Mouse (Mus musculus) G1E (cell line): Measurements from ENCODE around the gene Zfp654. TPM values are rescaled to one million over a fixed set of nuclear protein-coding genes. Genes with fewer than 3 reads are reported as not detected.
A peak's percentile ranks its signal among the peaks of the same experiment; 100 is the strongest.
"Not testable (repeated sequence)": the region's sequence is repeated elsewhere in the genome, so short reads cannot be mapped to it uniquely, and the experiment has no call there.

Experiments
- ATAC-seq: 2 replicates; pipeline ENCODE4 v1.8.0; 2016; ENCODE audit warnings: mild to moderate bottlenecking; ENCODE audit not compliant: insufficient number of reproducible peaks, poor library complexity, low FRiP score, severe bottlenecking; ENCODE audit errors: extremely low read depth
- DNase-seq: peaks from one replicate; pipeline ENCODE4 v3.0.0; 2012; ENCODE audit warnings: low spot score
- H3K27me3 ChIP-seq: 2 replicates; pipeline ENCODE4 v1.6.1; 2012; ENCODE audit warnings: mild to moderate bottlenecking, low read length, inconsistent platforms; ENCODE audit not compliant: insufficient read depth
- H3K36me3 ChIP-seq: replicated peaks from 2 replicates; pipeline ENCODE3; 2012; ENCODE audit warnings: mild to moderate bottlenecking, inconsistent platforms
- H3K4me1 ChIP-seq: 2 replicates; pipeline ENCODE4 v1.6.1; 2012; ENCODE audit warnings: low read depth, low read length, inconsistent platforms, mixed read lengths; ENCODE audit not compliant: insufficient read depth
- H3K4me3 ChIP-seq: 2 replicates; pipeline ENCODE4 v1.5.1; 2012; ENCODE audit warnings: low read depth, mild to moderate bottlenecking, inconsistent platforms, low read length, moderate library complexity, mixed read lengths
- H3K9me3 ChIP-seq: replicated peaks from 2 replicates; pipeline ENCODE4 v1.6.1; 2012; ENCODE audit warnings: inconsistent platforms
- CTCF ChIP-seq: IDR thresholded peaks from 2 replicates; pipeline ENCODE4 v1.5.1; 2012; ENCODE audit warnings: low read depth, low read length, inconsistent platforms, mixed read lengths
- GATA1 ChIP-seq: IDR thresholded peaks from 2 replicates; pipeline ENCODE4 v1.6.1; 2012; ENCODE audit warnings: borderline replicate concordance, low read length, inconsistent platforms, mixed read lengths
- GATA2 ChIP-seq: IDR thresholded peaks from 2 replicates; pipeline ENCODE4 v1.6.1; 2012; ENCODE audit warnings: low read depth, low read length, inconsistent platforms, borderline replicate concordance
- POLR2AphosphoS5 ChIP-seq: IDR thresholded peaks from 2 replicates; pipeline ENCODE4 v1.6.1; 2012; ENCODE audit warnings: low read depth, low read length, inconsistent platforms; ENCODE audit not compliant: insufficient replicate concordance
- TAL1 ChIP-seq: conservative IDR thresholded peaks from 2 replicates; pipeline ENCODE4 v1.6.1; 2012; ENCODE audit warnings: low read depth, low read length, inconsistent platforms, mixed read lengths
- polyA plus RNA-seq: library from polyadenylated mRNA; stranded (reverse); fragments of >175 nt; gene quantifications from 2 replicates; pipeline ENCODE4 v1.2.3, GENCODE M21; 2012
- total RNA-seq, 2 experiments: library from RNA; stranded (forward) in 1 of 2; stranded (reverse) in 1 of 2; fragments of 200-1000 nt in 1 of 2; fragments of >200 nt in 1 of 2; fragmentation: Nextera tagmentation in 1 of 2; gene quantifications; 2 replicates each; pipeline ENCODE4 v1.2.3; 2014 to 2017

The Zfp654 gene
- total and polyA plus RNA-seq, 3 experiments, result 2.0 to 64.0 (median 30.6) TPM

DNA sequence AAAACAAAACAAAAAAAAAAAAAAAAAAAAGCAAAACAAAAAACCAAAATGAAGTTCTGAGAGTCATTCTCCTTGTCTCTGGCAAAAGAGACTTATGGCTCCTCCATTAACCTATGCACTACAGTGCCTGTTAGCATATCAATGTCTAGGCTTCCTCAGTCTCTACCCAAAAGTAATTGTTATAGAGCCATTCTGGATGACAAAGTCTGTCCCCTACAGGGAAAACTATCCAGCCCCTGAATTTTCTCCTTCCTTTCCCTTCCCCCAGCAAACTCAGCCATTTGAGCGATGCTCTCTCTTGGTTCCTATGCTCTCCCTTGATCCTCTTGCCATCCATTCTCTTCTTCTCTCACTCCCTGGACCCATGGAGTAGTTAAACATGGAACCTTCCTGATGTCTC lies 24.4 kb upstream of the Zfp654 start:
- no peaks in the 10 kb centered on the region for H3K36me3 ChIP-seq
- H3K9me3 ChIP-seq, result no peaks in the 10 kb centered on the region
- DNase-seq, result no peak
- H3K4me3 ChIP-seq, result no peak overlapping the region
- no peaks in the 10 kb centered on the region for H3K27me3 ChIP-seq
- ATAC-seq, result no peak
- TF ChIP-seq CTCF (no peak), POLR2AphosphoS5 (no peak), GATA1 (no peak), TAL1 (no peak), GATA2 (no peak)
- peaks cover 24% of the 10 kb centered on the region for H3K4me1 ChIP-seq

DNA sequence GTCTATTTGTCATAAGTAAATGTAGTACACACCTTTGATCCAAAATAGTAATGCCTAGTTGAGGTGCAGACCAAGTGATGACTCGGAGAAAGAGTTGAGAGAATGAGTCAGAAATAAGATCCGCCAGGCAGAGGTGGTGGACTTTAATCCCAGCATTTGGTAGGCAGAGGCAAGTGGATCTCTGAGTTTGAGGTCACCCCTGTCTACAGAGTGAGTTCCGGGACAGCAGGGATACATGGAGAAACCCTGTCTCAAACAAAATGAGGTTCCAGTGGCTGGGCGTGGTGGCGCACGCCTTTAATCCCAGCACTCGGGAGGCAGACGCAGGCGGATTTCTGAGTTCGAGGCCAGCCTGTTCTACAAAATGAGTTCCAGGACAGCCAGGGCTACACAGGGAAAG lies 23.9 kb upstream of the Zfp654 start:
- peaks cover 24% of the 10 kb centered on the region for H3K4me1 ChIP-seq
- no peaks in the 10 kb centered on the region for H3K9me3 ChIP-seq
- no peak overlapping the region for H3K4me3 ChIP-seq
- no peak for TF ChIP-seq TAL1
- ATAC-seq (no peak), DNase-seq (no peak)
- H3K27me3 ChIP-seq, result no peaks in the 10 kb centered on the region
- no peaks in the 10 kb centered on the region for H3K36me3 ChIP-seq

DNA sequence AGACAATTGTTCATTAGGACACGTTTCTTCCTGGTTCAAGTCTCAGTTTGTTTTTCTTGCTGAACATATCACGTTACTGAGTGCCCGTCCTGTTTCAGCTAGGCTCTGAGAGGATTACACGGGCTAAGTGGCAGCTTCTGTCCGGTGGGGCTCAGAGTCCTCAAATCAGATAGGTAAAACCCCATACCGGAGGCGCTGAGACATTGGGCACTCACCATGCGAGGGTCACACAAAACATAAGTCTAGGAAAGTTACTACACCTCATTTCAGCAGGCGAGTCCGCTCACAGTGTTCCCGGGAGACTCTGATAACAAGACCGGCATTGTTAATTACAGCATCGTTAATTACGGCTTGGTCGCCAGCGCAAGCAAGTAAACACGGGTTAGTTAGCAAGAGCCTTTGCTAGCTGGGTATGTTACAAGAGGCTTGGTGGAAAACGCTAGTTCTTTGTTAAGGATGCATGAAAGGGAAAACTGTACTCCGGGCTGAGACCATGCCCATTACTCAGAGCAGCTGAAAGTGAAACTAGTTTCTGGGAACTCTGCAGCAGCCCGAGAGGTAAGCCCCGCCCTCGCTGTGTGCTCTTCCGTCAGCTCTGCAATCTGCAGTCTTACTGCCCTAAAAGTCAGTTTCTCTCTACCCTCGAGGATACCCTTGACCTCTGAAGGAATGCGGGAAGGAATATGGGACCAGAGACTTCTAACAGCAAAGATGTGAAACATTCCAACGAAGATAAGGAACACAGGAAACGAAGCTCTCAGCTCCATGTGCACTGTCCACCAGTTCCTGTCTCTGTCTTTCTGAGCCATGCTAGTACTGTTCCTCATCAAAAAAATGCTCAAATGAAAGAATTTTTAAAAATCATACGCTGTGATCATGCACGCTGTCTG lies 22.2 kb upstream of the Zfp654 start:
- Histone ChIP-seq H3K9me3 (no peaks in the 10 kb centered on the region), H3K4me1 (peaks cover 26% of the 10 kb centered on the region), H3K4me3 (peak overlapping the region; percentile 73), H3K27me3 (no peaks in the 10 kb centered on the region), H3K36me3 (no peaks in the 10 kb centered on the region)
- TF ChIP-seq GATA1 (no peak), POLR2AphosphoS5 (no peak), GATA2 (no peak)
- DNase-seq (peak; percentile 58), ATAC-seq (peak; percentile 94)

DNA sequence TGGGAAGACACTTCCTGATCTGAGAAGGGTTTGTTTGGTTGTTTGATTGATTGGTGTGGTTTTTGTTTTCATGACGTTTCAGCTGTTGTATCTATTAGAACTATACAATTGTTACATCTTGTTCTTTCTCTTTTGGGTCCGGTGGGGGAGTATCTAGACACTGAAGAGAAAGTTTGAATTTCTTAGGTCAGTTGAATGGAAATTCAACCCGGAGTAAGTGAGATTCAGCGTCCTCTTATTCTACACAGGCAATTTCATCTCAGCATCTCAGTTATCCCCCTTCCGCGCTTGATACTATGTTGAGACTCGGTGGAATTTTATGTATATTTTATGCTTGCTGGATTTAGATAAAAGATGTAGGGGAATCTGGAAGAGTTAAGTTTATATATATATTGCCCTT lies 21.4 kb upstream of the Zfp654 start:
- H3K4me1 ChIP-seq, result peaks cover 30% of the 10 kb centered on the region
- H3K9me3 ChIP-seq, result no peaks in the 10 kb centered on the region
- H3K36me3 ChIP-seq, result no peaks in the 10 kb centered on the region
- DNase-seq (no peak), ATAC-seq (no peak)
- no peaks in the 10 kb centered on the region for H3K27me3 ChIP-seq
- peak overlapping the region; percentile 73; the same call in 1 of the 2 replicates for H3K4me3 ChIP-seq
- no peak for TF ChIP-seq GATA2
- no peak for TF ChIP-seq TAL1
- no peak for TF ChIP-seq GATA1
- no peak for TF ChIP-seq CTCF
- TF ChIP-seq POLR2AphosphoS5, result no peak

DNA sequence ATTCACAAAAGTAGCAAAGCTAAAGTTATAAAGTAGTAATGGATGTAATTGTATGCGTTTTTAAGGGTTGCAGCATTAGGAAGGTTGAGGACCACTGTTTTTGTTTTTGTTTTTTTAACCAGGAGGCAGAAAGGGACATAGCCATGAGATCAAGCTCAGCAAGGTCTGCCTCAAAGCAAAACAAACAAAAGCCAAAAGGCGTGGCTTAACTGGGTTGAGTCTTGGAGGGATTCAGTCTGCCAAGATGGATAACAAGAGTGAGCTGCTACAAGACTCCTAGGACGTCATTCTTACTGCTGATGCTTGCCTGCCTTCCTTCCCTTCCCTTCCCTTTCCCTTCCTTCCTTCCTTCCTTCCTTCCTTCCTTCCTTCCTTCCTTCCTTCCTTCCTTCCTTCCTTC lies 20.8 kb upstream of the Zfp654 start:
- H3K4me3 ChIP-seq, result peak overlapping the region; percentile 41; the same call in 1 of the 2 replicates
- no peaks in the 10 kb centered on the region for H3K36me3 ChIP-seq
- ATAC-seq (no peak), DNase-seq (peak; percentile 12)
- TF ChIP-seq TAL1, result no peak
- no peaks in the 10 kb centered on the region for H3K9me3 ChIP-seq
- H3K27me3 ChIP-seq, result no peaks in the 10 kb centered on the region
- H3K4me1 ChIP-seq, result peaks cover 30% of the 10 kb centered on the region

DNA sequence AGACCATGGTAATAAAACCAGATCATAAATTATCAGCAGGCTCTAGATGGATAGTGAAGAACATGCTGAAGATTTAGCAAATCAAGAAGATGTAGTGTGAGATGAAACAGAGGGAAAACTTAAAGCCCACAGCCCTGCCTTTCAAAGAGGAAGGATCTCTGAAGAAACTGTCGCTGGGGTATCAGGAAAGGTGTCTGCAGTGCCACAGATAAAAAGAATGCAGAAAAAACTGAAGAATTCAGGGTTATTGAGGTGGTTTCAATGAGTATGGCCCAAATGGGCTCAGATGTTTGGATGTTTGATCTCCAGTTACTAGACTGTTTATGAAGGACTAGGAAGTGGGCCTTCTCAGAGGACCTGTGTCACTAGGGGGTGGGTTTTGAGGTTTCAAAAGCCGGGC lies 18.2 kb upstream of the Zfp654 start:
- Histone ChIP-seq H3K36me3 (no peaks in the 10 kb centered on the region), H3K4me1 (peaks cover 17% of the 10 kb centered on the region), H3K27me3 (no peaks in the 10 kb centered on the region), H3K4me3 (no peak overlapping the region), H3K9me3 (no peaks in the 10 kb centered on the region)
- DNase-seq, result no peak
- ATAC-seq, result no peak
- no peak for TF ChIP-seq CTCF
- TF ChIP-seq GATA1, result no peak
- no peak for TF ChIP-seq TAL1
- no peak for TF ChIP-seq GATA2
- TF ChIP-seq POLR2AphosphoS5, result no peak

DNA sequence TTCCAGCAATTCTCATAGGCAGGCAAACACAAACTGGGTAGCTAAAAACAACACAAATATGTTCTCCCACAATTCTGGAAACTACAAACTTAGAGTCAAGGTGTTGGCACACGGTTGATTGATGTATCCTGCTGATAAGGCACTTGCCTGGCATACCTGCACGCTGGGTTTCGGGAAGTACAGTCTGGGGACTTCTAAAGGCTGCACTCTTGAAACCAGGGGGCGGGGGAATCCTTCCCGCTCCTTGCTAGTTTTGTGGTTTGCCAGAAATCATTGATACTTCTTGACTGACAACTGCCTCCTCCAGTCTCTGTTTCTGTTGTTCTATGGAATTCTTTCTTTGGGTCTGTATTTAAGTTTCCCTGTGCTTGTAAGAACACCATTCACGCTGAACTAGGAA lies 17.2 kb upstream of the Zfp654 start:
- DNase-seq (no peak), ATAC-seq (no peak)
- H3K9me3 ChIP-seq, result no peaks in the 10 kb centered on the region
- no peaks in the 10 kb centered on the region for H3K27me3 ChIP-seq
- H3K4me1 ChIP-seq, result peaks cover 13% of the 10 kb centered on the region
- no peak overlapping the region for H3K4me3 ChIP-seq
- no peak for TF ChIP-seq TAL1
- TF ChIP-seq GATA2, result no peak
- no peak for TF ChIP-seq GATA1
- no peak for TF ChIP-seq POLR2AphosphoS5
- TF ChIP-seq CTCF, result no peak
- no peaks in the 10 kb centered on the region for H3K36me3 ChIP-seq

DNA sequence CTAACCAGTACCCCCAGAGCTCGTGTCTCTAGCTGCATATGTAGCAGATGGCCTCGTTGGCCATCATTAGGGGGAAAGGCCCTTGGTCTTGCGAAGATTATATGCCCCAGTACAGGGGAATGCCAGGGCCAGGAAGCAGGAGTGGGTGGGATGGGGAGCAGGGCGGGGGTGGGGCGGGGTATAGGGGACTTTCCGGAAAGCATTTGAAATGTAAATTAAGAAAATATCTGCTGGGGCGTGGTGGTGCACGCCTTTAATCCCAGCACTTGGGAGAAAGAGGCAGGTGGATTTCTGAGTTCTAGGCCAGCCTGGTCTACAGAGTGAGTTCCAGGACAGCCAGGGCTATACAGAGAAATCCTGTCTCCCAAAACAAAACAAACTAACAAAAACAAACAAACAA lies 14.4 kb upstream of the Zfp654 start:
- not testable (repeated sequence) for H3K36me3 ChIP-seq, H3K27me3 ChIP-seq, H3K4me1 ChIP-seq, DNase-seq, H3K9me3 ChIP-seq, H3K4me3 ChIP-seq, ATAC-seq
